Mouse (Mus musculus) cerebellum, adult 2 months (tissue): ENCODE data around the gene Gfi1b.

Source experiments
- CTCF ChIP-seq: fragments of 200-500 bp; IDR thresholded peaks from 2 replicates; pipeline ENCODE4 v1.5.1; 2011; ENCODE audit warnings: low read depth, mild to moderate bottlenecking, control low read depth, low read length, moderate library complexity, borderline replicate concordance; ENCODE audit not compliant: insufficient read depth
- POLR2A ChIP-seq: fragments of 200-500 bp; IDR thresholded peaks from 2 replicates; pipeline ENCODE4 v1.6.1; 2011; ENCODE audit warnings: low read length, control low read depth, borderline replicate concordance; ENCODE audit not compliant: insufficient read depth

DNA sequence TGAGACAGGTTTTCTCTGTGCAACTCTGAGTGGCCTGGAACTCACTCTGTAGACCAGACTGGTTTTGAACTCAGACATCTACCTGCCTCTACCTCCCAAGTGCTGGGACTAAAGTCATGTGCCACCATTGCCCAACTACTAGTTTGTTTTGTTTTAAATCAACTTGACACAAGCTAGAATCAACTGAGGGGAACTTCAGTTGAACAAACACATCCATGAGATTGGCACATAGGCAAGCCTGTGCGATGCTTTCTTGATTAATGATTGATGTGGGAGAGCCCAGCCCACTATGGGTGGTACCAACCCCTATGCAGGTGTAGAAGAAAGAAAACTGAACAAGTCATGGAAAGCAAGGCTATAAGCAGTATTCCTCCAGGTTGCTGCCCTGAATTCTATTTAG is 13.4 kb upstream of the Gfi1b start:
- TF ChIP-seq CTCF: no peak
- TF ChIP-seq POLR2A: no peak
